Mouse (Mus musculus) limb, embryonic 13.5 days (tissue): Measurements from ENCODE around the gene Ripply2. TPM values are rescaled to one million over a fixed set of nuclear protein-coding genes. Genes with fewer than 3 reads are reported as not detected.
A peak's percentile ranks its signal among the peaks of the same experiment; 100 is the strongest.

Experiments used
- ATAC-seq: fragments of 200-750 bp; cut with Nextera tagmentation; 2 replicates; pipeline ENCODE4 v1.8.0; 2017; ENCODE audit warnings: low read depth, moderate number of reproducible peaks, moderate TSS enrichment; ENCODE audit not compliant: low FRiP score
- H3K27ac ChIP-seq: fragments of 300-500 bp; sonication (generic); 2 replicates; pipeline ENCODE4 v1.5.1; 2015; ENCODE audit warnings: inconsistent platforms, mild to moderate bottlenecking, moderate library complexity
- H3K27me3 ChIP-seq: fragments of 300-500 bp; sonication (generic); 2 replicates; pipeline ENCODE4 v1.6.1; 2015; ENCODE audit warnings: mild to moderate bottlenecking, inconsistent platforms
- H3K36me3 ChIP-seq: fragments of 300-500 bp; sonication (generic); 2 replicates; pipeline ENCODE4 v1.6.1; 2015; ENCODE audit warnings: inconsistent platforms, mild to moderate bottlenecking, moderate library complexity
- H3K4me1 ChIP-seq: fragments of 300-500 bp; sonication (generic); 2 replicates; pipeline ENCODE4 v1.6.1; 2015; ENCODE audit warnings: inconsistent platforms
- H3K4me2 ChIP-seq: fragments of 300-500 bp; sonication (generic); replicated peaks from 2 replicates; pipeline ENCODE4 v1.6.1; 2015; ENCODE audit warnings: inconsistent platforms, mild to moderate bottlenecking, moderate library complexity
- H3K4me3 ChIP-seq: fragments of 300-500 bp; sonication (generic); 2 replicates; pipeline ENCODE4 v1.5.1; 2015; ENCODE audit warnings: moderate library complexity, mild to moderate bottlenecking, inconsistent platforms
- H3K9ac ChIP-seq: fragments of 300-500 bp; sonication (generic); 2 replicates; pipeline ENCODE4 v1.6.1; 2015; ENCODE audit warnings: mild to moderate bottlenecking, inconsistent platforms
- H3K9me3 ChIP-seq: fragments of 300-500 bp; sonication (generic); 2 replicates; pipeline ENCODE4 v1.6.1; 2016; ENCODE audit warnings: inconsistent platforms
- WGBS: fragments of 180-500 bp; shearing (Covaris S2); methylation state at CpG from one replicate; pipeline ENCODE4 v1.1.7; 2015; 5-methylcytosine and 5-hydroxymethylcytosine counted together
- polyA plus RNA-seq: library from polyadenylated mRNA; unstranded; fragments of >200 nt; fragmentation: Nextera tagmentation; extraction: Ambion mirVana; gene quantifications from 2 replicates; pipeline ENCODE4 v1.2.1, GENCODE M21; 2015

Ripply2 gene
- polyA plus RNA-seq, 1 experiment from 2014 or later: not detected

DNA sequence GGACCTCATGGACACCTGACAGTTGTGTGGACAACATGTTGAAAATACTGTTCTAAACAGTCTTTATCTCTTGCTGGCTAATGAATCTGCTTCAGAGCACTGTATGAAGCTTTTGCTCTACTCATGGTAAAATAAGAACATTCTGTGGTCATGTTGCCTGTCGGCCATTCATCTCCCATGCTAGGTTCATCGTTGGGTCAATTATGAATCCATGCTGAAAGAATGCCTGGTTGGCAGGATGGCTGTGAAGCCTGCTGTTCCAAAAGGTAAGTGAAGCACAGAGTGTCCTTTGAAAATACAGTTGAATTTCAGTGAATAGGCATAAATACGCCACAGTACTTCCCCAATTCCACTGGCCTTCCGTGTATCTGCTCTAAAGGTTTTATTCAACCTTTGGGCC, 16.9 kb downstream of the Ripply2 start:
- Histone ChIP-seq H3K9ac (no peak overlapping the region), H3K36me3 (no peaks in the 10 kb centered on the region), H3K4me1 (peaks cover 13% of the 10 kb centered on the region), H3K27ac (no peak overlapping the region), H3K4me2 (no peak overlapping the region), H3K27me3 (no peaks in the 10 kb centered on the region), H3K9me3 (no peaks in the 10 kb centered on the region), H3K4me3 (no peak overlapping the region)
- 94% methylated on average over 4 of the region's 4 CpGs for WGBS
- no peak for ATAC-seq

- H3K9ac ChIP-seq: no peak overlapping the region
- H3K4me2 ChIP-seq: no peak overlapping the region
- H3K9me3 ChIP-seq: no peaks in the 10 kb centered on the region
- no peaks in the 10 kb centered on the region for H3K27me3 ChIP-seq
- WGBS: 8% methylated on average over 2 of the region's 2 CpGs
- H3K4me1 ChIP-seq: peaks cover 13% of the 10 kb centered on the region
- no peaks in the 10 kb centered on the region for H3K36me3 ChIP-seq
- H3K4me3 ChIP-seq: no peak overlapping the region
- peak; percentile 48; the same call in 1 of the 2 replicates for ATAC-seq
- peak overlapping the region; percentile 29; the same call in 1 of the 2 replicates for H3K27ac ChIP-seq
These were observed 19.7 kb downstream of the Ripply2 start for GRCm38 (mm10) chr9:87034831-87035580.

GRCm38 (mm10) chr9:87049425-87049824, 34.1 kb downstream of the Ripply2 start:
- H3K9ac ChIP-seq: no peak overlapping the region
- H3K4me2 ChIP-seq: no peak overlapping the region
- no peaks in the 10 kb centered on the region for H3K9me3 ChIP-seq
- no peak for ATAC-seq
- no peak overlapping the region for H3K27ac ChIP-seq
- WGBS: 63% methylated on average over 4 of the region's 4 CpGs
- no peak overlapping the region for H3K4me3 ChIP-seq
- H3K27me3 ChIP-seq: no peaks in the 10 kb centered on the region
- no peaks in the 10 kb centered on the region for H3K4me1 ChIP-seq
- H3K36me3 ChIP-seq: peaks cover 17% of the 10 kb centered on the region; the same call in 1 of the 2 replicates

DNA sequence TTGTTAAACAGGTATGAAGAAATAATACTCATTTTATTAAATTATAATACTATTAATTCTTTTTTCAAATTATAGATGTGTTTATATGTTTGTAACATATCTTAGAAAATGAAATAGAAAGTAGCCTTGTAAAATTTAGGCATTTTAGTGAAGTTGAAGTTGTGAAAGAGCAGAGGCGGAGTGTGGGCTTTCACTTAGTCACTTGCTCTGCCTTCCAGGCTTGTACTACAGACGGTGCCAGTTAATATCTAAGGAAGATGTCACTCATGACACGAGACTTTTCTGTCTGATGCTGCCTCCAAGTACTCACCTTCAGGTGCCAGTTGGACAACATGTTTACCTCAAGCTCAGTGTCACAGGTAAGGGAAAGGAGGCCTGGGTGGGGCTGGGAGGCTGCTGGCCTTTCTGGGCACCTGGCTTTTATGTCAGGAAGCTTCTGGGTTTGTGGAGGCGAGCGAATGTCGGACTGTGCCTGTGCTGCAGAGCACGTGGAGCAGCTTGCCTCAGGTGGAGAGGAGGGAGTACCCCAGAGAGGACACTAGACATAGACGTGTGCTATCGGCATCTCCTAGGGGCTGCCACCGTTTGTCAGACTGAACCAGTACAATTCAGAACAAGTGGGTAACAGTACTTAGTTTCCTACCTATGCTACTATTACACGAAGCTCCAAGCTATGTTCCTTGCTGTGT, 40.4 kb downstream of the Ripply2 start:
- WGBS: 92% methylated on average over 11 of the region's 11 CpGs
- no peak overlapping the region for H3K4me2 ChIP-seq
- ATAC-seq: no peak
- no peaks in the 10 kb centered on the region for H3K4me1 ChIP-seq
- no peak overlapping the region for H3K4me3 ChIP-seq
- H3K9ac ChIP-seq: no peak overlapping the region
- H3K27ac ChIP-seq: no peak overlapping the region
- H3K27me3 ChIP-seq: no peaks in the 10 kb centered on the region
- peaks cover 32% of the 10 kb centered on the region for H3K36me3 ChIP-seq
- no peaks in the 10 kb centered on the region for H3K9me3 ChIP-seq

- H3K9ac ChIP-seq: no peak overlapping the region
- ATAC-seq: no peak
- H3K4me1 ChIP-seq: no peaks in the 10 kb centered on the region
- peaks cover 26% of the 10 kb centered on the region for H3K36me3 ChIP-seq
- H3K4me3 ChIP-seq: no peak overlapping the region
- H3K4me2 ChIP-seq: no peak overlapping the region
- H3K27ac ChIP-seq: no peak overlapping the region
- H3K9me3 ChIP-seq: no peaks in the 10 kb centered on the region
- 83% methylated on average over 5 of the region's 5 CpGs for WGBS
- no peaks in the 10 kb centered on the region for H3K27me3 ChIP-seq
These were observed 47.0 kb downstream of the Ripply2 start for GRCm38 (mm10) chr9:87062337-87062736.

GRCm38 (mm10) chr9:87068160-87068559, 52.8 kb downstream of the Ripply2 start:
- Histone ChIP-seq H3K9ac (no peak overlapping the region), H3K4me3 (no peak overlapping the region), H3K36me3 (peaks cover 29% of the 10 kb centered on the region), H3K4me2 (no peak overlapping the region), H3K27ac (no peak overlapping the region), H3K9me3 (peaks cover 8% of the 10 kb centered on the region; the same call in 1 of the 2 replicates), H3K4me1 (no peaks in the 10 kb centered on the region), H3K27me3 (no peaks in the 10 kb centered on the region)
- 75% methylated on average over 1 of the region's 1 CpGs for WGBS
- no peak for ATAC-seq

Other genes with a start within 250 kb of the Ripply2 start
- gene Snap91, start 134.9 kb upstream of the Ripply2 start, polyA plus RNA-seq: 6.3 and 6.6 TPM in 2 replicates
- 44.9 and 47.3 TPM in 2 replicates for gene Cyb5r4, start 6.5 kb downstream of the Ripply2 start, polyA plus RNA-seq
- gene Mrap2, start 128.8 kb downstream of the Ripply2 start, polyA plus RNA-seq: 0.18 and 0.38 TPM in 2 replicates
- gene Cep162, start 240.0 kb downstream of the Ripply2 start, polyA plus RNA-seq: 7.0 and 7.3 TPM in 2 replicates